Mouse (Mus musculus): ENCODE measurements around the gene Kif24. TPM values are rescaled to one million over a fixed set of nuclear protein-coding genes. Genes with fewer than 3 reads are reported as not detected.

Gene Kif24
- 1 to 10 TPM; 1.5 to 1.6 TPM for total RNA-seq (2021)

DNA sequence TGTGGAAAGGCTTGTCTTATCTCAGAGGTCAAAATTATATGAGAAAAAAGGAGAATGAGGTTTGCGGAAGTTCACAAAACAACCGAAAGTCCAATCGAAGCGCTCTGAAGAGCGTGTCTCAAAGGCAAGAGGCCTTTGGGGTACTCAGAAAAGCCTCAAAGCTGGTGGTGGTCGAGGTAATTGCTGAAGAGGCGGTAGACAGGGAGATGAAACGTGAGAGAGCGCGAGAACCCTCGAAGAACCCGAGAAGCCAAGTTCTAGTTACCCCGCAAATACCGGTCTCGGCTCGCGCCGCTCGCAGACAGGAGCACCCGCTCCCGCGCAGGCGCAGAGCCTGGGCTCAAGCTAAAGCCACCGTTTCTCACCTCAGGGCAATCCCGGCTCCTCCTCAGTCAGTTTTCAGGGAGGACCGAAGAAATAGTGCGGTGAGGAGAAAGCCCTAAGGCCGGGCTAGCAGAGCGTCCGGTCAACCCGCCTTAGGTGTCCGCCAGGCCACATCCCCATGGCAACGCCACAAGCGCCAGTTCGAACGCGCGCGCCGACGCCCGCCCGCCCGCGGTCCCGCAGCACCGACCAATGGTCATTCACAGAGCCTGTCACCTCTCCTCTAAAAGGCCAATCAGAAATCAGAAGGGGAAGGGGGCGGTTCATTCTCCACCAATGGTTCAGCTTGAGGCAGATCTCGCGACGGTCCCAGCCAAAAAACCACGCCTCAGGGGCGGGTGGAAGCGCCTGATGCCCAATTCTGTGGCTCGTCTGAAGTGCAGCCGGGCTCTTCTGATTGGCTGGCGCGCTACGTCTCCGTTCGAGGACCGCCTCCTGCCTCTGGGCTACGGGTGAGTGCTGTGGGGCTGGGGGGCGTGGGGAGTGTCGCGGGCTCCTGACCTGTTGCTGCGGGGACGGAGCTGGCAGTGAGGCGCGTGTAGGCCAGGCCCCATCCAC lies at the start of gene Kif24, which contains the start of gene Nudt2:
TSS of gene Kif24 (minus strand) at position 543 of the 942 bp plus-strand sequence.
TSS of gene Nudt2 (plus strand) at position 807 of the 942 bp plus-strand sequence.
- intact Hi-C loops (cut with DNase I): loop anchor here (5.0 kb wide), 2 partner anchors 43 to 153 kb away; no protein-coding TSS in a partner anchor
- peak; percentile 99 for DNase-seq (ENCODE audit: extremely low spot score in 1 of 2, low spot score in 2 of 2)

DNA sequence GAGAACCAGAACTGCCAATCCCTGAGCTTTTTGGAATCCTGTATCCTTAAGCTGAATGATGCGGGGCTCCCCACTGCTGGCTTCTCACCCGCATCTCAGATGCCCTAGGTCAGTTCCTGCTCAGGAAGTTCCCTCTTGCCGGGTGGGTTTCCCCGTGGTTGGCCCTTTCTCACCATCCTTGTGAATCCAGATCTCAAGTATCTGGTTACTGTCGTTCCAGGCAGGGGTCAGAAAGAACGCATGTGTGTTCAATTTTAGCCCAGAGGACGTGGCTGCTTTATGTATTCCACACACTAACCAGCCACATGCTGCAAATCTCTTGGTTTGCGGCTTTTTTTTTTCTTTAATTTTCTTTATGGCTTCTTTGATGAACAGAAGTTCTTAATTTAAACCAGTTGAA lies 49.0 kb upstream of the Kif24 start:
- intact Hi-C loops (cut with DNase I): no loop called here
- DNase-seq (ENCODE audit: extremely low spot score in 1 of 2, low spot score in 2 of 2): no peak

DNA sequence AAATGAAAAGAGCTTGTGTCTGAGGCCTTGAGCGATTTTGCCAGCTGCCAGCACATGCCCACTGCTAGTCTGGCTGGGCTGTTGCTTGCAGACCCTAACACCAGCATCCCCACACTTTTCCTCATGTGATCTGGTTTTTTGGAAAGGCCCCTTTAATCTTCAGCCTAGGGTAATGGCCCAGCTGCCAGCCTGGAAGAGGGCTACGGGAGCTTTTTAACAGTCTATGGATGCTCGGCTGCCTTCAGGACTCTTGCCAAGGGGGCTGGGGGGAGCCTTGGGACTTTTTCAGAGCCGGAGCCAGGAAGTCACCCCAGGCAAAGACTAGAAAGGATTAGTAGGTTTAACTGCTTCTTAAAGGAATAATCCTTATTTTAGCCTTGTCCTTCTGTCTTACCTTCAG lies 48.6 kb upstream of the Kif24 start:
- no peak for DNase-seq (ENCODE audit: extremely low spot score in 1 of 2, low spot score in 2 of 2)
- intact Hi-C loops (cut with DNase I): no loop called here

DNA sequence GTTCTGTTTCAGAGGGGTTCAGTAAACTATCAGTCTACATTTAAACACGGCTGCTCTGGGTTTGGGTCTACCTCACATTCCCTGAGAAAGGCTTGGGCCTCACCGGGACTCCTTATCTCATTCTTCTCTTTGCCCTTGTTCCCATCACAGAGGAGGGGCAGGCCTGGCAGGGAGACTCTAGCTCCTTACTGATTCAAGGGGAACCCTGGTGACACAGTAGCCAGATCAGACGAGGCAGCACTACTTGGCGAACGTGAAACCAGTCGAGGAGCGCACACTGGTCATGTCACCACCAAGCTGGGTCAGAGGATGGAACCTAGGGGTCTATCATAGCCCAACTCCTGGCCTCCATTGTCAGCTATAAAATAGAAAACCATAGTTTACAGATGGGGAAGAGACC lies 43.3 kb upstream of the Kif24 start:
- intact Hi-C loops (cut with DNase I): loop anchor here (5.0 kb wide), 1 partner anchor 41 kb away; the partner anchor contains the start of gene Nudt2
- DNase-seq (ENCODE audit: extremely low spot score in 1 of 2, low spot score in 2 of 2): no peak

DNA sequence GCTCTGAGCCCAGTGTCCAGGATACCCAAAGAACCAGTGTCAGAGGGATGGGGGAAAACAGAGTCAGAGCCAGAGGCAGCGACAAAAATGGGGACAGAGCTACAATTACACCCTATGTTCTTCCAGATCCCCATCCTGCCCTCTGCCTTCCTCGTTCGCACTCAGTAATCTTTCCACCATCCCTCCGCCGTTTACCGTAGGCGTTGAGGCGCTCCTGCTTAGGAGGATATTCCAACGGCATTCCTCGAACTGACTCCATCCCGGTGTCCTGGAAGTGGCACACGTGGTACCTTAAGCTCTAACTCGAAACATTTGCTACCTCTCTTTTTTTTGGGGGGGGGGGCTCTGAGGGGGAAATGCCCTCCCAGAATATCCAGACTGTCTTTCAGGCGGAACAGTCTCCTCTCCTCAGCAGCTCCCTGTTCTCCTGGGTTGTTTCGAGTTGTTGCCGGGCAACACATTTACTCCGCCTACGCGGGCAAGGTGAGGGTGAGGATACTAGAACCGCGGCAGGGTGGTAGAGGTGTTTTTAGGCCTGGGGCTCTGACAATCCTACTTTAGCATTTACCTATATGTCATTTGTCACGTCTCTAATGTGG lies 42.7 kb upstream of the Kif24 start:
- DNase-seq (ENCODE audit: extremely low spot score in 1 of 2, low spot score in 2 of 2): no peak
- intact Hi-C loops (cut with DNase I): loop anchor here (5.0 kb wide), 1 partner anchor 40 kb away; the partner anchor contains the start of gene Nudt2

DNA sequence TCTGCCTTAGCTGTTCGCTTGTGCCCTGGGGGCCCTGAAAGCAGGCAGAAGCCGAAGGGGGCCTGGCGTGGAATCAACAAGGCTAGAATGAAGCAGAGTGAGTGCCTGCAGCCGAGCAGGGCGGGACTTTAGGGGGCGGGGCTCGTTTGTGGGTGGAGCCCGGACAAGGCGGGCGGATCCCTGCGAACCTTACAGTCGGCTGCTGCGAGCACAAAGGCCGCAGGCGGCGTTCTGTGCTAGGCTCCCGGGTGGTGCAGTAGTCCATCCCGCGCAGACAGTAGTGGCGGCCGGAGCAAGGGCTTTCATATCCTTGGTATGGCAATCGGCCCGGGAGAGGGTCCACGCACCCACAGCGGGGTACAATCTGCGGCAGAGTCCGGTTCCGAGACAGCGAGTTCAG lies 42.2 kb upstream of the Kif24 start:
- DNase-seq (ENCODE audit: extremely low spot score in 1 of 2, low spot score in 2 of 2): peak; percentile 76 to 90
- intact Hi-C loops (cut with DNase I): loop anchor here (5.0 kb wide), 1 partner anchor 40 kb away; the partner anchor contains the start of gene Nudt2

DNA sequence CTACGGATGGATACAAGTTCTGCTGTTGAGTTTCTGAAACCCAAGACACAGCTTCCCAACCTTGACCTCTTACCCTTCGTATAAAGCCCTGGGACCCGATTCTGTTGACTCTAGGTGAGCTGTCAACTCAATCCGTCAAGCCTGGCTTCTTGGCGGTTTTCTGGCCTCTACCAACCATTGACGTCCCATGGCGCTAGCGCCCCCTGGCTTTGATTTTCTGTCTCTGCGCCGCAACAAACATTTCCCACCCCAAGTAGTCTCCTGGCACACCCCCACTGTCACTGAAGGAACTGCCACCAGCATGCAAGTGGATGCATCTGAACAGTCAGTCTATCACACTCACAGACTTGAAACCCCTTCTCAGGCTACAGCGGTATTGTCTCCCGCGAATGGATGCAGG lies 41.5 kb upstream of the Kif24 start:
- intact Hi-C loops (cut with DNase I): loop anchor here (5.0 kb wide), 1 partner anchor 39 kb away; the partner anchor contains the start of gene Nudt2
- DNase-seq (ENCODE audit: extremely low spot score in 1 of 2, low spot score in 2 of 2): peak; percentile 47 to 77

DNA sequence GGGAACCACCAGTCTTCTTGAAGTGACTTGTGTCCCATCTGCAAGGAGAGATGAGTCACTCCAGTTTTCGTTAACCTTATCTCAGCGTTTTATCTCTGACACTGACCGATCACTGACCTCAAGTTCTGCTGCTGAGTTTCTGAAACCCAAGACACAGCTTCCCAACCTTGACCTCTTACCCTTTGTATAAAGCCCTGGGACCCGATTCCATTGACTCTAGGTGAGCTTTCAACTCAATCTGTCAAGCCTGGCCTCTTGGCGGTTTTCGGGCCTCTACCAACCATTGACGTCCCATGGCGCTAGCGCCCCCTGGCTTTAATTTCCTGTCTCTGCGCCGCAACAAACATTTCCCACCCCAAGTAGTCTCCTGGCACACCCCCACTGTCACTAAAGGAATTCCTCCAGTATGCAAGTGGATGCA lies 40.5 kb upstream of the Kif24 start:
- DNase-seq (ENCODE audit: extremely low spot score in 1 of 2, low spot score in 2 of 2): no peak
- intact Hi-C loops (cut with DNase I): loop anchor here (5.0 kb wide), 1 partner anchor 38 kb away; the partner anchor contains the start of gene Nudt2

DNA sequence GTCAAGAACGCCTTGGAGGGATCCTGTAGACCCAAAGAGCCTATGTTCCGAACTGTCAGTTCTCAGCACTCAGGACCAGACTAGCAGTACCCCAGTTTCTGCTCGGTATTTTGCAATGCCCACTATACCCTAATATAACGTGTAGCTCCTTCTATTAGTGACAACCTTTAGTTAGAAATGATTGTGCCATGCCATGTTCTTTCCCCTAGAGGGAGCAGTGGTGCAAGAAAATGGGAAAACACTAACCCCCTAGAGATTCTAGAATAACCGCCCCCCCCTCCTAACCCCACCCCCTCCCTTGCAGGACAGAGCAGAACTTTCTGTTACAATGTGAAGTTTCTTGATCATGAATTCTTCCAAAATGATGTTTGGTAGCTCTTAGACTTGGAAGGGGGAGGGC lies 39.6 kb upstream of the Kif24 start:
- DNase-seq (ENCODE audit: extremely low spot score in 1 of 2, low spot score in 2 of 2): no peak
- intact Hi-C loops (cut with DNase I): no loop called here

DNA sequence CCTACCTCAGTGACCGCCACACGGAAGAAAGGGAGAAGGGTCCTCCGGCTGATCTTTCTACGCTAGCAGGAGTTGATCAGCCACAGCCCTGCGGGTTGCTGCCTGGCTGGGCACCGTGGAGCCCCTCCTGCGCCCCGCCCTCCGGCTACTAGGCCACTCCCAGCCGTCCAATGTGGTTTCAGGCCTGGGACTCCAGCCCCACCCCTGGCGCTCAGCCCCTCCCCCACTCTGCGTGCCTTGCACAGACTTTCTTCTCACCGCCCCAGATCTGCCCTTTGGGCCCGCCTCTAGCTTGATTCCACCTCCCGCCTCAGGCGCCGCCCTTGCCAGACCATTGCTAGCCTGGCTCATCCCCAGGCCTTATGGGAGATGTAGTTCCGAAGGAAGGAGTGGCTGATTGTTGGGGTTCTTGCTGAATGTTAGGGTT lies 38.3 kb upstream of the Kif24 start, which contains the start of gene AI464131:
TSS of gene AI464131 (minus strand) at position 91 of the 427 bp plus-strand sequence.
- peak; percentile 92 to 98 for DNase-seq (ENCODE audit: extremely low spot score in 1 of 2, low spot score in 2 of 2)
- intact Hi-C loops (cut with DNase I): no loop called here

DNA sequence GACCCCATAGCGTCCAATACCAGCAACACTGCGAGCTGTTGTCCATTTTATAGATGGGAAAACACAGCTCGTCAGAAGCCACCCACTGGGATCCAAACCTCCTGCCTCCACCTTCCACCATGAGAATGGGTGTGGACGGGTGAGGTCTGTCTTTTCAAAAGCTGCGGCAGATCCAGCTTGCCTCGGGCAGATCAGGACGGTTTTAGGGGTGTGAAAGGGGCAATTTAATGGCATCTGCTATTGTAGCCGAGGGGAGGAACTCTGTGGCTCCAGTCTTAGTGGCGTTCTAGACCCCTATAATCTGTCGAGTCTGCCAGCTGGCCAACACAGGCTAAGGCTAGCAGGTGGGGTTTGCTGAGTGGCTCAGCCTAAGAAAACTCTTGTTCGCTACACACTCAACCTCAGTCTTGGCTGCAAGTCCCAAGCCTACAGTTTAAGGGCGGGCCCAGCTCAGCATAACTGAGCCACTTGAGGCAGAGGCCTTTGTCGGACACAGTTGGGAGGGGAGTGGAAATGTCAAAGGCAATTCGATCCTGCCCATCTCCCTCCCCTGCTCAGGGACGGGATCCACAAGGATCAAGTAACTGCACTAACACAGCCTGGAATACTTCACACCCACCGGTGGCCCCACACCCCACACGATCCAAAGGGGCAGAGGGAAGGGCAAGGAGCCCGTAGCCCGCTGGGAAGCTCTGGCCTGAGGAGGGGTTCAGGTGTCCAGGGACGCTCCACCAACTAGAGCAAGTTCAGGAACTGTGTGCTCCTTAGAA lies 37.7 kb upstream of the Kif24 start:
- intact Hi-C loops (cut with DNase I): no loop called here
- no peak for DNase-seq (ENCODE audit: extremely low spot score in 1 of 2, low spot score in 2 of 2)

DNA sequence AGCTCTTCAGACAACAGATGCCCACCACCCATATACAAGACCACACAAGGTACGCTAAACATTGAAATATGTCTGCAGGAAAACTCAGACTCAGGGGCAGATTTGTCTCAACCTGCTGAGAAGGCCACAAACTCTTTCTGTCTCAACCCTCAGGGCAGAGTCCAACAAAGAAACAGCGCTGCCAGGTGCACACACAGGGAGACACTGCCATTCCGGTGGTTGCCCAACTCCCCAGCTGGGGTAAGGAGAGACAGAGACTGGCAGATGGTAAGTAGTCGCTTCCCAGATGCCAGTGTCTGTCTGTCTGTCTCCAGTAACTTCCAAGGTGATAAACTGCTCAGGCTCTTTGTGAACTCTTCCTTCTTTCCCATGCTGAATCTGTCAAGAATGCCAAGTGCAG lies 36.1 kb upstream of the Kif24 start:
- intact Hi-C loops (cut with DNase I): no loop called here
- DNase-seq (ENCODE audit: extremely low spot score in 1 of 2, low spot score in 2 of 2): no peak

DNA sequence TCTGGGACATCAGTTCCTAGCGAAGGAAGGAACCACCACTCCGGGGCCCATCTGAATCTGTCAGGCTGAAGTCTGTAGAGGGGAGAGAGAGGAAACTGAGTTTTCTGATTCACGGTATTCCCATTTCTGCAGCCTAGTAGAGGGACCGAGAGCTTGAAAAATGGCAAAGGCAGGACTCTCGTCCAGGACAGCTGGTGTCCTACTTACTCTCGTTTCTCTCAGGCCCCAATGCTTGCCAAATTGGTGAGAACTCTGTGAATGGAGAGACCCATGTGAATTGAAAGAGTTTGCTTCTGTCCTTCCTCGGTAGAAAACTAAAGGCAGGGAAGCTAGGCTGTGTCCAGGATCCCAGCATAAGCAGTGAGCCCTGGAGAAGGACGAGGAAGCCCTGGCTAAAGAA lies 34.9 kb upstream of the Kif24 start:
- DNase-seq (ENCODE audit: extremely low spot score in 1 of 2, low spot score in 2 of 2): no peak
- intact Hi-C loops (cut with DNase I): no loop called here

DNA sequence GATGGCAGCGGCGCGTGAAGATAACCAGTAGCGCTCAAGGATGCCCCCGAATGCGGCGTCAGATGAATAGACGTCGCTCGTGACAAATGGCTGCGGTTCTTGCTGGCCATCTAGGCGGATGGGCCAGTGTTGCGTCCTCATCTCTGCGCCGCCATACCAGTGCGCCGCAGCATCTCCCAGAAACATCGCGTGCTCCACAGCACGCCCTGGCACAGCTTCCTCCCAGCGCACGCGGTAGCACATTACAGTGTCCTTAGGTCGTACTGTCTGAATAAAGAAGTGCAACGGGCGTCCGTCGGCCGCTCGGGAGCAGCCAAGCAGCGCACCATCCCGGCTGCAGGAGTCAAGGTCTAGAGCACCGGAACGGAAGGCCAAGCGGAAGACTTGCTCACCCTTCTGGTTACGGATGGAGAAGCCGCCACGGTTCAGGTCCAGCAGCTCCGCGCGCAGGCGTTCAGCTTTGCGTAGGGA lies 34.3 kb upstream of the Kif24 start:
- no peak for DNase-seq (ENCODE audit: extremely low spot score in 1 of 2, low spot score in 2 of 2)
- intact Hi-C loops (cut with DNase I): no loop called here

DNA sequence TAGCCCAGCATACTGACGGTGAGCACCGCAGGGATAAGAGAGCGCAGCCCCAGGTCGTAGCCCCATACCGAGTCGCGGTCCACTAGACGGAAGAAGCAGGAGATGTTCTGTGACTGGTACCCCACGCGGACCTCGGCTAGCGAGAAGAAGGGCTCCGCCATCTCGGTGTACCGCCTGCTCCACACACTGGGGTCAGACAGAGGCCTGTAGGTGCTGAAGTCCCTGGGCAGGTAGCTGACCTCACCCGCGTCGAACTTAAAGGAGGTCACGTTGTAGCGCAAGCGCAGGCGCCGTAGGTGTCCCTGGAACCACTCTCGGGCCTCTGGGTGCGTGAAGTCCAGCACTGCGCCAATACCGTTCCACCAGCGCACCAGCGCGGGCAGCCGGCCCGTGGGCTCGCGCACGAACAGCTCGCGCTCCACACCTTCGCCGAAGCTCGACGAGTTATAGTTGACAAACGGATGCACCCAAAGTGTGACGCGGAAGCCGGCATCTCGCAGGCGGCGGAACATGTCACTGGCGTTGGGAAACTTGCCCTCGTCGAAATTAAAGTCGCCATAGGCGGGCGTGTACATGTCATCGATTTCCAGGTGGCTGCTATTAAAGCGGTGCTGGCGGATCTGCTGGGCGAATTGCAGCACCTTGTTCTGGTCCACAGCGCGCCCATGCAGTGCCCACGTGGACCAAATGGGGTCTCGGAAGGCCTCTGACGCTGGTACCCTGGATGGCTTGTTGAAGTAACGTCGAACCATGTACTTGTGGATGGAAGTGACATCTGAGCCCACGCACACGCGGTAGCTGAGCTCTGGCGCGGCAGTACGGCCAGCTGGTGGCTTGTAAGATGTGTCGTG lies 33.5 kb upstream of the Kif24 start:
- no peak for DNase-seq (ENCODE audit: extremely low spot score in 1 of 2, low spot score in 2 of 2)
- intact Hi-C loops (cut with DNase I): no loop called here

DNA sequence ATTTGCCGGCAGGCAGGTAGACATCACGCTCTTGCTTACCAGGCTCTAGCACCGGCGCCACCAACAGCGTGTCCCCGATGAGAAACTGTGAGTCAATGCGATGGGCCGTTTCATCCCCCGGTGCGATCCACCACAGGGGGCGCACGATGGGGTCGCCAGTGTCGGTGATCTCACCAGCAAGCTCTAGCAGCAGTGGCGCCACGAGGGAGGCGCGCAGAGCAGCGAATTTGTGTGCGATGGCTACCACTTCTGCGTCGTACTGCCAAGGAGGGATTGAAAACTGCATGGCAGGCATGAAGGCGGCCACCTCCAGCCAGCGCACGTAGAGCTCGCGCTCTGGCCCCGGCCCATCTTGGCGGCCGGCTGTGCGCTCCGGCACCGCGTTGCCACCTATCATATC lies 32.9 kb upstream of the Kif24 start:
- peak in 1 of 2 experiments; percentile 54 for DNase-seq (ENCODE audit: extremely low spot score in 1 of 2, low spot score in 2 of 2)
- intact Hi-C loops (cut with DNase I): no loop called here

DNA sequence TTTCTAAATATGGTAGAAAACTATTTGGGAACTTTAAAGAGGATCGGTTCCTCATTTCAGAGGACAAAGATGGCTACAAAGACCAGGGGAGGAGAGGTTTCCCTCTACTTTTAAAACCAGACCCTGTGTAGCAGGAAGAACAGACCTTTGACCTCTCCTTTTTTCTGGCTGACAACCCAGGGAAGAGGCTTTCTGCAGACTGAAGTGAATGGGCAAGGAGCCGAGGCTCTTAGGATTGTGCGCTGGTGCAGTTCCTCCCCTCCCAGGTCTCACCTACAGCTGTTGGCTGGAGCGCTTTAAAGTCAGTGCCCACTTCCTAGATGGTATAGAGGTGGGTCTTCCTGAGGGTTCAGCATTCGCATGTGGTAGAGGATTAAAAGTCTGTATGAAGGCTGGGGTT lies 32.4 kb upstream of the Kif24 start:
- intact Hi-C loops (cut with DNase I): no loop called here
- no peak for DNase-seq (ENCODE audit: extremely low spot score in 1 of 2, low spot score in 2 of 2)

DNA sequence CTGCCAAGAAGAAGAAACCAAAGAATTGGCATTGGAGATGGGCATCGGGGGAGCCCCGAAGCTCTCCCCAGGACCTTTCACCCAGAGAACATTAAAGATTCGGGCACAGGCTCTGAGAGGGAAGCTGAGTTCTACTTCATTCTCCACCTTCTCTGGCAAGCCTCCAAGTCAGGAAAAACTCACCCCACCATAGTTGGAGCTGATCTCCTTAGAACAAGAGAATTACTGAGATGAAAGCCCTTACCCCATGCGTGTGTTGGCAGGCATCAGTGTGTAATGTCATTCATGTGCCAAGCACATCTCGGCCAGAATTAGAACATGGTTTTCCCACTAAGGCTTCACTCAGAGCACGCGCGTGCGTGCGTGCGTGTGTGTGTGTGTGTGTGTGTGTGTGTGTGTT lies 31.2 kb upstream of the Kif24 start:
- peak; percentile 50 to 81 for DNase-seq (ENCODE audit: extremely low spot score in 1 of 2, low spot score in 2 of 2)
- intact Hi-C loops (cut with DNase I): no loop called here

Measured in left cerebral cortex, postnatal 10 days (tissue).